Mouse (Mus musculus) kidney, embryonic 16.5 days (tissue): ENCODE data around the gene Tmcc3. TPM values are rescaled to one million over a fixed set of nuclear protein-coding genes. Genes with fewer than 3 reads are reported as not detected.

ENCODE experiments used
- ATAC-seq: fragments of 200-750 bp; cut with Nextera tagmentation; 2 replicates; pipeline ENCODE4 v1.8.0; 2017; ENCODE audit warnings: moderate TSS enrichment; ENCODE audit not compliant: low FRiP score, low TSS enrichment
- H3K27ac ChIP-seq: fragments of 300-500 bp; sonication (generic); 2 replicates; pipeline ENCODE4 v1.5.1; 2014; ENCODE audit warnings: low read length
- H3K27me3 ChIP-seq: fragments of 300-500 bp; sonication (generic); 2 replicates; pipeline ENCODE4 v1.6.1; 2014; ENCODE audit warnings: low read length, control low read depth, mixed read lengths; ENCODE audit not compliant: insufficient read depth
- H3K36me3 ChIP-seq: fragments of 300-500 bp; sonication (generic); 2 replicates; pipeline ENCODE4 v1.6.1; 2014; ENCODE audit warnings: low read length, control low read depth, mixed read lengths; ENCODE audit not compliant: insufficient read depth
- H3K4me1 ChIP-seq: fragments of 300-500 bp; sonication (generic); 2 replicates; pipeline ENCODE4 v1.6.1; 2014; ENCODE audit warnings: low read length, control low read depth, mixed read lengths; ENCODE audit not compliant: insufficient read depth
- H3K4me2 ChIP-seq: fragments of 300-500 bp; sonication (generic); replicated peaks from 2 replicates; pipeline ENCODE4 v1.6.1; 2014; ENCODE audit warnings: low read depth, low read length
- H3K4me3 ChIP-seq: fragments of 300-500 bp; sonication (generic); 2 replicates; pipeline ENCODE4 v1.5.1; 2014; ENCODE audit warnings: mild to moderate bottlenecking, low read length
- H3K9ac ChIP-seq: fragments of 300-500 bp; sonication (generic); replicated peaks from 2 replicates; pipeline ENCODE4 v1.6.1; 2014; ENCODE audit warnings: low read length
- H3K9me3 ChIP-seq: fragments of 300-500 bp; sonication (generic); 2 replicates; pipeline ENCODE4 v1.6.1; 2016; ENCODE audit warnings: low read length, control low read depth
- WGBS: fragments of 180-500 bp; shearing (Covaris S2); extraction: QIAGEN DNeasy Blood & Tissue Kit; methylation state at CpG from one replicate; pipeline ENCODE4 v1.1.7; 2014; 5-methylcytosine and 5-hydroxymethylcytosine counted together
- polyA plus RNA-seq: library from polyadenylated mRNA; unstranded; fragments of >200 nt; fragmentation: Nextera tagmentation; extraction: Ambion mirVana; gene quantifications from 2 replicates; pipeline ENCODE4 v1.2.1, GENCODE M21; 2015

Tmcc3 gene
- polyA plus RNA-seq, 1 experiment from 2014 or later: 8.0 TPM

DNA sequence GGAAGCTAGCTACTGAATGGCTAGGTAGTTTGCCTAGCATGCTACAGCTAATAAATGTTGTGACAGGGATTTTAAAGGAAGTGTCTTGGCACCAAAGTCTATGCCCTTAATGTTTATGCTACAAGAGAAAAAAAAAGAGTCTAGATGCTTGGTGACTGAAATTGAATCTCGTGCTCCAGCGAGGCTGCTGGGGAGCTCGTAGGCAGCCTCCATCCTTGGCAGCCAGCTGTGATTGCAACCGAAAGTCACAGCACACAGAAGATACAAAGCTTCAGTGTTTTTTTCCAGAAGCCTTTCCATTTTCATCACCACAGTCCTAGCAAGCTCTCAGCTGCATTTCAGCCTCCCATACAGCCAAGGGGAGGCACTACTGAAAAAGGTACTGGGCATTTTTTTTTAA, 6.8 kb downstream of the Tmcc3 start:
- H3K9ac ChIP-seq: no peak overlapping the region
- WGBS: 29% methylated on average over 4 of the region's 4 CpGs

DNA sequence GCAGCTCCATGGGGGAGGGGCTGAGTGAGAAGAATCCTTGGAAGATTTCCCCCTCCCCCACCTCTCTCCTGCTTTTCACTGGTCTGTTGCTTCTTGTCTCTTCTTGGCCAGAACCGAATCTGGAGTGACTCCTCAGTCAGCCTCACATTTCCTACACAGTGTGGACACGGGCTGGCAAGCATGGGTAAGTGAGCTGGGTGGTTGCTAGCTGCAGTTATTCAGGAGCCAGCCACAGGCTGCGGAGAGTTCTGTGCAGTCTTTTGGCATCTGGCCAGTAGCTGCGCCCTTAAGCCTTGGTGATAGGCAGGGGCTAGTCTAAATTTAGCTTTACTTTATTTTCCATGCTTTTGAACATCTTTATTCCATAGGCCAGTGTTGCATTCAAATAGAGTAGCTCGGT, 18.2 kb downstream of the Tmcc3 start:
- peak; percentile 76; the same call in 1 of the 2 replicates for ATAC-seq

More for the DNA sequence above, 6.8 kb downstream of the Tmcc3 start:
- no peak overlapping the region for H3K27ac ChIP-seq
- H3K36me3 ChIP-seq: no peaks in the 10 kb centered on the region
- ATAC-seq: no peak
- H3K4me2 ChIP-seq: no peak overlapping the region
- H3K9me3 ChIP-seq: no peaks in the 10 kb centered on the region
- no peak overlapping the region for H3K4me3 ChIP-seq
- H3K4me1 ChIP-seq: no peaks in the 10 kb centered on the region
- H3K27me3 ChIP-seq: 0 out of 2 replicates have a peak, but pooled peaks cover 3% of the 10 kb centered on the region

DNA sequence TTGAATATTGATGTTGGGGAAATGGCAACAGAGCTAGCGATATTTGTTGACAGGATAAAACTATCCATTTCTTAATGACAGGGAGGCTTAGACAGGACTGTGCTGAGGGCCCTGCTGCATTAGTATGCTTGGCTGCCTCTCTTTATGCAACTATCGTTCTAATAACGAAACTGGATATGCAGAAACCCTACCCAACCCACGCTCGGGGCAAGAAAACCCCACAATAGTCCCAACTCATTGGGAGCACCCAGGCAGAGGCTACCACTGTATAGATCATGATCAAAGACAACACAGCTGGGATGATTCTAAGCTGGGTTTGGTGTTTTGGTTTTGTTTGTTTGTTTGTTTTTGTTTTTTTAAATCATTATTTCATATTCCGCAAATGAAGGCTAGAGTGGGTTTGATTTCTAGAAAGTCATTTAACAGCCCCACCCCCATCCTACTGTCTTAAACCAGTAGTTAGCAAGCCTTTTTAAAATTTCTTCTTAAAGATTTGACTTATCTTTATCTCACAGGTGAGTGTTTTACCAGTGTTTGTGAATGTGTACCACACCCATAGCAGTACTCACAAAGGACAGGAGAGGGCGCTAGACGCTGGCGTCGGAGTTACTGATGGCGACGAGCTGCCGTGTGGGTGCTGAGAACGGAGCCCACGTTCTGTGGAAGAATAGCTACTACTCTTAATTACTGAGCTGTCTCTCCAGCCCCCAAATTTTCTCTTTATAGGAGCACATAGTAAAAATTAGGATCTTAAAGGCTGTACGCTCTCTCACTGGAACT, 20.8 kb downstream of the Tmcc3 start:
- H3K9me3 ChIP-seq: no peaks in the 10 kb centered on the region
- H3K4me1 ChIP-seq: peaks cover 7% of the 10 kb centered on the region; the same call in 1 of the 2 replicates
- no peak overlapping the region for H3K27ac ChIP-seq
- 76% methylated on average over 16 of the region's 16 CpGs for WGBS
- H3K9ac ChIP-seq: no peak overlapping the region
- H3K27me3 ChIP-seq: no peaks in the 10 kb centered on the region
- no peak for ATAC-seq
- no peaks in the 10 kb centered on the region for H3K36me3 ChIP-seq
- H3K4me2 ChIP-seq: no peak overlapping the region
- H3K4me3 ChIP-seq: no peak overlapping the region

More for the DNA sequence above, 18.2 kb downstream of the Tmcc3 start:
- H3K27me3 ChIP-seq: no peaks in the 10 kb centered on the region
- no peak overlapping the region for H3K27ac ChIP-seq
- no peak overlapping the region for H3K4me2 ChIP-seq
- H3K9me3 ChIP-seq: peaks cover 1% of the 10 kb centered on the region; the same call in 1 of the 2 replicates
- WGBS: 29% methylated on average over 5 of the region's 5 CpGs
- H3K36me3 ChIP-seq: no peaks in the 10 kb centered on the region
- H3K4me3 ChIP-seq: no peak overlapping the region
- H3K4me1 ChIP-seq: peaks cover 7% of the 10 kb centered on the region; the same call in 1 of the 2 replicates
- H3K9ac ChIP-seq: no peak overlapping the region

GRCm38 (mm10) chr10:94333328-94333727, 21.6 kb downstream of the Tmcc3 start:
- Histone ChIP-seq H3K4me3 (no peak overlapping the region), H3K36me3 (no peaks in the 10 kb centered on the region), H3K9me3 (no peaks in the 10 kb centered on the region), H3K27ac (no peak overlapping the region), H3K9ac (no peak overlapping the region), H3K4me1 (peaks cover 7% of the 10 kb centered on the region; the same call in 1 of the 2 replicates), H3K4me2 (no peak overlapping the region), H3K27me3 (no peaks in the 10 kb centered on the region)
- 86% methylated on average over 8 of the region's 8 CpGs for WGBS
- no peak for ATAC-seq

DNA sequence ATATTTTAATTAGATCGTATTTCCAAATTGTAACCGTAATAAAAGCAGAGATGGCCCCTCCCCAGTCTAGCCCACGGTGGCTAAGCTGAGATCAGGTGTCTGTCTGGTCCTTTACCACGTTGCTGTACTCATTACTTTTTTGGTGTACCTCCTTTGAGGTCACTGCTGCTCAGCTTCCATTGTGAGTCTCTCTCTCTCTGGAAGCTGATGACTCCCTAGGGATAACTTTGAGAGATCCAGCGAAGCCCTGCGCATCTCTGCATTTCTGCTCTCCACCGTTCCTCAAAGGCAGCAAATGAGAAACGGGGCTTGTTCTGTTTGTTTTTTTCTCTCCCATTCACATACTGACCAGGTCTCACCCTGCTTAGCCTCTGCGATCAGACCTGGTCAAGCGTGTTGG, 23.3 kb downstream of the Tmcc3 start:
- Histone ChIP-seq H3K9me3 (no peaks in the 10 kb centered on the region), H3K4me1 (peaks cover 4% of the 10 kb centered on the region; the same call in 1 of the 2 replicates), H3K27me3 (no peaks in the 10 kb centered on the region), H3K4me3 (no peak overlapping the region), H3K4me2 (no peak overlapping the region), H3K27ac (no peak overlapping the region), H3K36me3 (no peaks in the 10 kb centered on the region), H3K9ac (no peak overlapping the region)
- WGBS: 51% methylated on average over 10 of the region's 10 CpGs
- no peak for ATAC-seq

- H3K9me3 ChIP-seq: no peaks in the 10 kb centered on the region
- no peak for ATAC-seq
- no peaks in the 10 kb centered on the region for H3K27me3 ChIP-seq
- H3K27ac ChIP-seq: no peak overlapping the region
- no peaks in the 10 kb centered on the region for H3K4me1 ChIP-seq
- 92% methylated on average over 6 of the region's 6 CpGs for WGBS
- no peak overlapping the region for H3K4me2 ChIP-seq
- no peak overlapping the region for H3K9ac ChIP-seq
- H3K36me3 ChIP-seq: no peaks in the 10 kb centered on the region
- no peak overlapping the region for H3K4me3 ChIP-seq
Measured at GRCm38 (mm10) chr10:94336071-94336470, 24.3 kb downstream of the Tmcc3 start.

- no peaks in the 10 kb centered on the region for H3K9me3 ChIP-seq
- no peak overlapping the region for H3K9ac ChIP-seq
- 70% methylated on average over 17 of the region's 17 CpGs for WGBS
- H3K36me3 ChIP-seq: no peaks in the 10 kb centered on the region
- no peak overlapping the region for H3K27ac ChIP-seq
- H3K4me1 ChIP-seq: peaks cover 7% of the 10 kb centered on the region; the same call in 1 of the 2 replicates
- no peak overlapping the region for H3K4me3 ChIP-seq
- no peaks in the 10 kb centered on the region for H3K27me3 ChIP-seq
- peak overlapping the region; percentile 11; the same call in 1 of the 2 replicates for H3K4me2 ChIP-seq
- no peak for ATAC-seq
Measured at GRCm38 (mm10) chr10:94341501-94341900, 29.8 kb downstream of the Tmcc3 start.

DNA sequence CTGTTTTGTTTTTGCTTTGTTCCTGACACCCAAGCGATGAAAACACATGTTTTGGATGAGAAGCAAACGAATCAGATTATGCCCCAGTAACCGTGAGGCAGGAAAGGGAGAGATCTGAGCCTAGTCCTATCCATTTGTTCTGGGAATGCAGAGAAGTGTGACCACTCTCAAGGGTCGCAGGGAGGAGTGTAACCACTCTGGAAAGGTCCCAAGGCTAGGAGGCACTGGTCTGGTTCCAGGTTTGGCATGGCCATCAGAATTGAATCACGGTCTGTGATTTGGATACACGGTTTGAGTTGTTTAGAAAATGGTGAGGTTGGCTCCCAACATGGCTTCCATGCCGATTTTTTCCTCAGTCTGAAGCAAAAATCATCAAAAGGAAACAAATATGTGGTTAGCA, 30.5 kb downstream of the Tmcc3 start:
- Histone ChIP-seq H3K9ac (no peak overlapping the region), H3K4me3 (no peak overlapping the region), H3K4me2 (peak overlapping the region; percentile 10; the same call in 1 of the 2 replicates), H3K27me3 (no peaks in the 10 kb centered on the region), H3K27ac (no peak overlapping the region), H3K36me3 (no peaks in the 10 kb centered on the region), H3K9me3 (no peaks in the 10 kb centered on the region), H3K4me1 (peaks cover 7% of the 10 kb centered on the region; the same call in 1 of the 2 replicates)
- no peak for ATAC-seq
- 54% methylated on average over 7 of the region's 7 CpGs for WGBS

DNA sequence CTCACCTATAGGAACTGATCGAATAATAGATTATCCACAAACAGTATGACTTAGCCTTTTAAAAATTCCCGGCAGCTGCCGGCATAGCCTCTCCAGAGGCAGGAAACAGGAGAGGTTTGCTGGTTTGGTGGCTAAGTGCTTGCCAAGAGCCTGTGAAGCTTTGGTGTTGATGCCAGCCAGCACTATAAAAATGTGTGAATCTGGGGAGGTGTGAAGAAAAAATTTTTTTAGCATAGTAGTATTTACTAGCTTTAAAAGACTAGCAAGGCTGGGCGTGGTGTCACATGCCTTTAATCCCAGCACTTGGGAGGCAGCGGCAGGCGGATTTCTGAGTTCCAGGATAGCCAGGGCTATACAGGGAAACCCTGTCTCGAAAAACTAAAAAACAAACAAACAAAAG, 31.8 kb downstream of the Tmcc3 start:
- Histone ChIP-seq H3K4me2 (no peak overlapping the region), H3K4me1 (peaks cover 7% of the 10 kb centered on the region; the same call in 1 of the 2 replicates), H3K27me3 (no peaks in the 10 kb centered on the region), H3K9ac (no peak overlapping the region), H3K27ac (no peak overlapping the region), H3K36me3 (no peaks in the 10 kb centered on the region), H3K9me3 (no peaks in the 10 kb centered on the region), H3K4me3 (no peak overlapping the region)
- no peak for ATAC-seq
- 88% methylated on average over 7 of the region's 7 CpGs for WGBS
